Mouse (Mus musculus): ENCODE data around the gene Ctsd. TPM values are rescaled to one million over a fixed set of nuclear protein-coding genes. Genes with fewer than 3 reads are reported as not detected.
A peak's percentile ranks its signal among the peaks of the same experiment; 100 is the strongest.

The Ctsd gene
- polyA plus RNA-seq, 1 experiment from 2014 or later: 443 TPM

- 0 out of 2 replicates have a peak, but pooled peaks have one; percentile 7 for ATAC-seq (ENCODE audit: extremely low read depth, insufficient number of reproducible peaks, low FRiP score, low TSS enrichment)
- Histone ChIP-seq H3K9ac (peak overlapping the region; percentile 96), H3K27ac (replicated peaks) (peak overlapping the region; percentile 92), H3K27me3 (replicated peaks) (no peaks in the 10 kb centered on the region), H3K4me3 (peak overlapping the region; percentile 94), H3K4me2 (peak overlapping the region; percentile 97), H3K9me3 (no peaks in the 10 kb centered on the region), H3K36me3 (peaks cover 39% of the 10 kb centered on the region), H3K4me1 (peaks cover 25% of the 10 kb centered on the region)
- WGBS: 45% methylated on average over 6 of the region's 6 CpGs
These were observed 1.1 kb downstream of the Ctsd start for GRCm38 (mm10) chr7:142386621-142387201.

- Histone ChIP-seq H3K4me2 (peak overlapping the region; percentile 97), H3K27ac (replicated peaks) (peak overlapping the region; percentile 92), H3K9me3 (no peaks in the 10 kb centered on the region), H3K27me3 (replicated peaks) (no peaks in the 10 kb centered on the region), H3K4me3 (peak overlapping the region; percentile 94), H3K36me3 (peaks cover 47% of the 10 kb centered on the region), H3K4me1 (peaks cover 25% of the 10 kb centered on the region), H3K9ac (peak overlapping the region; percentile 96)
- peak; percentile 7; the same call in 1 of the 2 replicates for ATAC-seq (ENCODE audit: extremely low read depth, insufficient number of reproducible peaks, low FRiP score, low TSS enrichment)
- WGBS: 82% methylated on average over 3 of the region's 3 CpGs
These were observed 2.0 kb downstream of the Ctsd start for GRCm38 (mm10) chr7:142385742-142386403.

GRCm38 (mm10) chr7:142384306-142384705 lies 3.5 kb downstream of the Ctsd start:
- Histone ChIP-seq H3K4me3 (peak overlapping the region; percentile 94), H3K9me3 (no peaks in the 10 kb centered on the region), H3K27ac (replicated peaks) (0 out of 2 replicates have a peak overlapping the region, but pooled peaks have one; percentile 3), H3K36me3 (peaks cover 63% of the 10 kb centered on the region), H3K9ac (peak overlapping the region; percentile 96; the same call in 1 of the 2 replicates), H3K27me3 (replicated peaks) (no peaks in the 10 kb centered on the region), H3K4me1 (peaks cover 31% of the 10 kb centered on the region), H3K4me2 (peak overlapping the region; percentile 97)
- WGBS: 79% methylated on average over 10 of the region's 10 CpGs
- no peak for ATAC-seq (ENCODE audit: extremely low read depth, insufficient number of reproducible peaks, low FRiP score, low TSS enrichment)

- Histone ChIP-seq H3K4me3 (peak within 1 kb of the TSS; percentile 94), H3K27me3 (replicated peaks) (no peaks in the 10 kb centered on the region), H3K27ac (replicated peaks) (no peak within 1 kb of the TSS), H3K4me1 (peaks cover 36% of the 10 kb centered on the region), H3K4me2 (peak within 1 kb of the TSS; percentile 97), H3K36me3 (peaks cover 80% of the 10 kb centered on the region), H3K9me3 (no peaks in the 10 kb centered on the region), H3K9ac (no peak within 1 kb of the TSS)
- WGBS: 96% methylated on average over 5 of the region's 5 CpGs
- ATAC-seq (ENCODE audit: extremely low read depth, insufficient number of reproducible peaks, low FRiP score, low TSS enrichment): no peak
These were observed 5.3 kb downstream of the Ctsd start, which contains the start of gene Gm49369 for GRCm38 (mm10) chr7:142382567-142382966. Gene Gm49369 (minus strand): TSS chr7:142382667.

- no peaks in the 10 kb centered on the region for H3K9me3 ChIP-seq
- WGBS: 77% methylated on average over 4 of the region's 4 CpGs
These were observed 6.7 kb downstream of the Ctsd start for GRCm38 (mm10) chr7:142381175-142381574.

GRCm38 (mm10) chr7:142379186-142379585 lies 8.7 kb downstream of the Ctsd start:
- no peak for ATAC-seq (ENCODE audit: extremely low read depth, insufficient number of reproducible peaks, low FRiP score, low TSS enrichment)
- H3K27me3 ChIP-seq (replicated peaks): no peaks in the 10 kb centered on the region
- 48% methylated on average over 6 of the region's 6 CpGs for WGBS
- peaks cover 24% of the 10 kb centered on the region for H3K4me1 ChIP-seq
- H3K36me3 ChIP-seq: peaks cover 96% of the 10 kb centered on the region
- peak overlapping the region; percentile 44; the same call in 1 of the 2 replicates for H3K9ac ChIP-seq
- H3K4me3 ChIP-seq: 0 out of 2 replicates have a peak overlapping the region, but pooled peaks have one; percentile 3
- no peak overlapping the region for H3K27ac ChIP-seq (replicated peaks)
- peak overlapping the region; percentile 28 for H3K4me2 ChIP-seq
- no peaks in the 10 kb centered on the region for H3K9me3 ChIP-seq

More at GRCm38 (mm10) chr7:142381175-142381574, 6.7 kb downstream of the Ctsd start:
- H3K36me3 ChIP-seq: peaks cover 94% of the 10 kb centered on the region
- H3K9ac ChIP-seq: no peak overlapping the region
- ATAC-seq (ENCODE audit: extremely low read depth, insufficient number of reproducible peaks, low FRiP score, low TSS enrichment): no peak
- no peaks in the 10 kb centered on the region for H3K27me3 ChIP-seq (replicated peaks)
- no peak overlapping the region for H3K27ac ChIP-seq (replicated peaks)
- H3K4me1 ChIP-seq: peaks cover 26% of the 10 kb centered on the region
- peak overlapping the region; percentile 18; the same call in 1 of the 2 replicates for H3K4me3 ChIP-seq
- H3K4me2 ChIP-seq: peak overlapping the region; percentile 28

- peaks cover 40% of the 10 kb centered on the region for H3K4me1 ChIP-seq
- no peak overlapping the region for H3K9ac ChIP-seq
- no peak overlapping the region for H3K27ac ChIP-seq (replicated peaks)
- H3K27me3 ChIP-seq (replicated peaks): peaks cover 9% of the 10 kb centered on the region
- H3K4me2 ChIP-seq: peak overlapping the region; percentile 28
- peak overlapping the region; percentile 3; the same call in 1 of the 2 replicates for H3K4me3 ChIP-seq
- 72% methylated on average over 14 of the region's 14 CpGs for WGBS
- peaks cover 78% of the 10 kb centered on the region for H3K36me3 ChIP-seq
- no peak for ATAC-seq (ENCODE audit: extremely low read depth, insufficient number of reproducible peaks, low FRiP score, low TSS enrichment)
- H3K9me3 ChIP-seq: no peaks in the 10 kb centered on the region
These were observed 10.5 kb downstream of the Ctsd start for GRCm38 (mm10) chr7:142377233-142377925.

GRCm38 (mm10) chr7:142376096-142376495 lies 11.7 kb downstream of the Ctsd start:
- H3K27me3 ChIP-seq (replicated peaks): peaks cover 20% of the 10 kb centered on the region
- peak overlapping the region; percentile 47; the same call in 1 of the 2 replicates for H3K9ac ChIP-seq
- H3K27ac ChIP-seq (replicated peaks): no peak overlapping the region
- no peak for ATAC-seq (ENCODE audit: extremely low read depth, insufficient number of reproducible peaks, low FRiP score, low TSS enrichment)
- WGBS: 78% methylated on average over 4 of the region's 4 CpGs
- H3K9me3 ChIP-seq: no peaks in the 10 kb centered on the region
- H3K4me3 ChIP-seq: no peak overlapping the region
- H3K4me2 ChIP-seq: no peak overlapping the region
- H3K4me1 ChIP-seq: peaks cover 53% of the 10 kb centered on the region
- H3K36me3 ChIP-seq: peaks cover 65% of the 10 kb centered on the region

GRCm38 (mm10) chr7:142375261-142375724 lies 12.5 kb downstream of the Ctsd start:
- Histone ChIP-seq H3K9ac (peak overlapping the region; percentile 24), H3K27ac (replicated peaks) (no peak overlapping the region; the same call in 1 of the 2 replicates), H3K4me2 (no peak overlapping the region), H3K9me3 (no peaks in the 10 kb centered on the region), H3K36me3 (peaks cover 57% of the 10 kb centered on the region), H3K4me3 (no peak overlapping the region), H3K4me1 (peaks cover 56% of the 10 kb centered on the region), H3K27me3 (replicated peaks) (peaks cover 28% of the 10 kb centered on the region)
- 66% methylated on average over 6 of the region's 6 CpGs for WGBS
- ATAC-seq (ENCODE audit: extremely low read depth, insufficient number of reproducible peaks, low FRiP score, low TSS enrichment): no peak

GRCm38 (mm10) chr7:142374413-142375015 lies 13.3 kb downstream of the Ctsd start:
- Histone ChIP-seq H3K27me3 (replicated peaks) (peaks cover 36% of the 10 kb centered on the region), H3K4me2 (no peak overlapping the region), H3K27ac (replicated peaks) (0 out of 2 replicates have a peak overlapping the region, but pooled peaks have one; percentile 5), H3K9ac (peak overlapping the region; percentile 37; the same call in 1 of the 2 replicates), H3K36me3 (peaks cover 49% of the 10 kb centered on the region), H3K4me3 (no peak overlapping the region), H3K4me1 (peaks cover 59% of the 10 kb centered on the region), H3K9me3 (no peaks in the 10 kb centered on the region)
- 63% methylated on average over 5 of the region's 5 CpGs for WGBS
- ATAC-seq (ENCODE audit: extremely low read depth, insufficient number of reproducible peaks, low FRiP score, low TSS enrichment): no peak

Data from heart, embryonic 13.5 days (tissue).